Mouse (Mus musculus): ENCODE data around the gene Fcho2. TPM values are rescaled to one million over a fixed set of nuclear protein-coding genes. Genes with fewer than 3 reads are reported as not detected.
A peak's percentile ranks its signal among the peaks of the same experiment; 100 is the strongest.

The Fcho2 gene
- polyA plus RNA-seq, 1 experiment from 2014 or later: 43.1 TPM

- no peak overlapping the region for H3K9ac ChIP-seq
Measured at GRCm38 (mm10) chr13:98689605-98690290, 125.5 kb downstream of the Fcho2 start.

GRCm38 (mm10) chr13:98687931-98688330 lies 127.3 kb downstream of the Fcho2 start:
- no peak for ATAC-seq (ENCODE audit: borderline replicate concordance, extremely low read depth, low FRiP score, low TSS enrichment)
- 63% methylated on average over 9 of the region's 9 CpGs for WGBS
- no peak overlapping the region for H3K9ac ChIP-seq

More at GRCm38 (mm10) chr13:98689605-98690290, 125.5 kb downstream of the Fcho2 start:
- WGBS: 31% methylated on average over 11 of the region's 11 CpGs
- H3K4me1 ChIP-seq: peaks cover 8% of the 10 kb centered on the region
- peak overlapping the region; percentile 79 for H3K27ac ChIP-seq
- H3K27me3 ChIP-seq: peaks cover 9% of the 10 kb centered on the region; the same call in 1 of the 2 replicates
- H3K9me3 ChIP-seq: no peaks in the 10 kb centered on the region
- peak overlapping the region; percentile 2 for H3K4me3 ChIP-seq
- peak overlapping the region; percentile 35 for H3K4me2 ChIP-seq
- 0 out of 2 replicates have a peak, but pooled peaks cover 4% of the 10 kb centered on the region for H3K36me3 ChIP-seq
- no peak for ATAC-seq (ENCODE audit: borderline replicate concordance, extremely low read depth, low FRiP score, low TSS enrichment)

GRCm38 (mm10) chr13:98684144-98684900 lies 130.9 kb downstream of the Fcho2 start:
- no peaks in the 10 kb centered on the region for H3K27me3 ChIP-seq
- ATAC-seq (ENCODE audit: borderline replicate concordance, extremely low read depth, low FRiP score, low TSS enrichment): no peak
- no peak overlapping the region for H3K4me2 ChIP-seq
- H3K27ac ChIP-seq: 0 out of 2 replicates have a peak overlapping the region, but pooled peaks have one; percentile 29
- H3K9me3 ChIP-seq: no peaks in the 10 kb centered on the region
- WGBS: 58% methylated on average over 9 of the region's 9 CpGs
- H3K9ac ChIP-seq: no peak overlapping the region
- H3K4me3 ChIP-seq: no peak overlapping the region
- peaks cover 17% of the 10 kb centered on the region; the same call in 1 of the 2 replicates for H3K4me1 ChIP-seq
- H3K36me3 ChIP-seq: 0 out of 2 replicates have a peak, but pooled peaks cover 4% of the 10 kb centered on the region

More at GRCm38 (mm10) chr13:98687931-98688330, 127.3 kb downstream of the Fcho2 start:
- Histone ChIP-seq H3K4me3 (no peak overlapping the region), H3K4me1 (peaks cover 8% of the 10 kb centered on the region), H3K36me3 (0 out of 2 replicates have a peak, but pooled peaks cover 4% of the 10 kb centered on the region), H3K27ac (no peak overlapping the region), H3K4me2 (no peak overlapping the region), H3K27me3 (no peaks in the 10 kb centered on the region), H3K9me3 (no peaks in the 10 kb centered on the region)

DNA sequence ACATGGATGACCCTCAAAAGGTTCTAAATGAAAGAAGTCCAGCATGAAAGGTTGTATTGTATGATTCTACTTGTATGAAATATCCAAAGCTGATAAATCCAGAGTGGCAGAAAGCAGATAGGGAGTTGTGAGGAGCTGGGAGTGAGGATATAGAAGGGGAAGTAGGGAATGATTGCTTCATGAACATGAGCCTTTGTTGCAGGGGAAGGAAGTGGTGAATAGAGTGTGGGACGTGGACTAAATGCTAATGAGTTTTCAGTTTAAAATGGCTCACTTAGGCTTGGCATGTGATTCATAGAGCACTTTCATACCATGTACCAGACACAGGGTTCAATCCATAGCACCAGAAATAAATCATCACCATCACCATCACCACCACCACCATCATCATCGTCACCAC lies 131.8 kb downstream of the Fcho2 start:
- ATAC-seq (ENCODE audit: borderline replicate concordance, extremely low read depth, low FRiP score, low TSS enrichment): no peak
- no peaks in the 10 kb centered on the region for H3K9me3 ChIP-seq
- 0 out of 2 replicates have a peak, but pooled peaks cover 4% of the 10 kb centered on the region for H3K36me3 ChIP-seq
- WGBS: 88% methylated on average over 2 of the region's 2 CpGs
- peaks cover 17% of the 10 kb centered on the region; the same call in 1 of the 2 replicates for H3K4me1 ChIP-seq
- H3K9ac ChIP-seq: no peak overlapping the region
- H3K27me3 ChIP-seq: no peaks in the 10 kb centered on the region
- H3K4me3 ChIP-seq: no peak overlapping the region
- no peak overlapping the region for H3K27ac ChIP-seq
- no peak overlapping the region for H3K4me2 ChIP-seq

DNA sequence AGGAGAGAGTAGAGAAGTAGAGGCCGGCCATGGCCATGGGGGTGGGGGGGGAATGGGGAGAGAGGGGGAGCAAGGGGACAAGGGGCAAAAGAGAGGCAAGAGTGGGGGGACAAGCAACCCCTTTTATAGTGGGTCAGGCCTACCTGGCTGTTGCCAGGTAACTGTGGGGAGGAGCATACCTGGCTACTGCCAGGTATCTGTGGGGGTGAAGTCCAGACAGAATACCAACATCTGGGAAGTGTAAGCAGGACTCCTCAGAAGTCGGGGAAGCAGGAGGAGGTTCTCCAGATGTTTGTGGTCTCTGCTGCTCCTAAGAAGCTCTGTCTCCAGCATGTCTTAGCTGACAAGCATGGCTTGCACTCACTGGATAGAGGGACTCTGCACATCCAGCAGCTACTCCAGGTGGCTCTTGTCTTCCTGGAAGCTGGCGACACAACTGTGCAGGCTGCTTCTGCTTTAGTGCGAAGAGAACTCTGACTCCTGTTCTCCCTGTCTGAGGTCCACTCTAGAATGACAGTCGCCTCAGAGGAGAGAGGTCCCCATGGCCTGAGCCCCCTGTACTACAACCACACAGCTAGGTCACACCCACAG lies 134.7 kb downstream of the Fcho2 start:
- H3K9me3 ChIP-seq: no peaks in the 10 kb centered on the region
- H3K4me2 ChIP-seq: no peak overlapping the region
- no peak overlapping the region for H3K9ac ChIP-seq
- H3K27ac ChIP-seq: peak overlapping the region; percentile 37
- H3K36me3 ChIP-seq: no peaks in the 10 kb centered on the region
- ATAC-seq (ENCODE audit: borderline replicate concordance, extremely low read depth, low FRiP score, low TSS enrichment): no peak
- H3K4me1 ChIP-seq: peaks cover 17% of the 10 kb centered on the region; the same call in 1 of the 2 replicates
- H3K27me3 ChIP-seq: no peaks in the 10 kb centered on the region
- H3K4me3 ChIP-seq: no peak overlapping the region
- WGBS: 47% methylated on average over 5 of the region's 5 CpGs

DNA sequence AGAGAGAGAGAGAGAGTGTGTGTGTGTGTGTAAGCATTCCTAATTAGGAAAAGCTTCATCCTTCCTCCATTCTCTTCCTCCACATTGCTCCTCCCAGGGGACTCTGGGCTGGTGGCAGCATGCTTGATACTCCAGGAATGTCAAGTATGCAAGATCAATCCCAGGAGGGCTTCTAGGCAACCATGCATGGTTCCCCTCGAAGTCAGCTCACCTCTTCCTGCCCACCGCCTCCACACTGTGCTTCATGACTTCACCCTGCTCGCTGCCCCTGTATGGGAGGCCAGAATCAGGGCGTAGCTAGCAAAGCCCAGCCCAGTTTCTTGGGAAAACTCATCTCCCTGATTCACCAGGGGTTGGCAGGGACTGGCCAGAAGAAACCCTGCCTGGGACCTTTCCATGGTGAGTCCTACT lies 135.6 kb downstream of the Fcho2 start:
- ATAC-seq (ENCODE audit: borderline replicate concordance, extremely low read depth, low FRiP score, low TSS enrichment): 0 out of 2 replicates have a peak, but pooled peaks have one; percentile 34

GRCm38 (mm10) chr13:98679230-98679629 lies 136.0 kb downstream of the Fcho2 start:
- Histone ChIP-seq H3K4me2 (no peak overlapping the region), H3K9me3 (no peaks in the 10 kb centered on the region), H3K4me3 (no peak overlapping the region), H3K36me3 (no peaks in the 10 kb centered on the region), H3K9ac (no peak overlapping the region), H3K27me3 (no peaks in the 10 kb centered on the region), H3K27ac (no peak overlapping the region), H3K4me1 (peaks cover 17% of the 10 kb centered on the region; the same call in 1 of the 2 replicates)
- no peak for ATAC-seq (ENCODE audit: borderline replicate concordance, extremely low read depth, low FRiP score, low TSS enrichment)
- 88% methylated on average over 1 of the region's 1 CpGs for WGBS

More for the DNA sequence above, 135.6 kb downstream of the Fcho2 start:
- Histone ChIP-seq H3K4me1 (peaks cover 17% of the 10 kb centered on the region; the same call in 1 of the 2 replicates), H3K4me2 (no peak overlapping the region), H3K9ac (no peak overlapping the region), H3K36me3 (no peaks in the 10 kb centered on the region), H3K4me3 (no peak overlapping the region), H3K9me3 (no peaks in the 10 kb centered on the region), H3K27me3 (no peaks in the 10 kb centered on the region), H3K27ac (0 out of 2 replicates have a peak overlapping the region, but pooled peaks have one; percentile 11)
- WGBS: 21% methylated on average over 4 of the region's 4 CpGs

DNA sequence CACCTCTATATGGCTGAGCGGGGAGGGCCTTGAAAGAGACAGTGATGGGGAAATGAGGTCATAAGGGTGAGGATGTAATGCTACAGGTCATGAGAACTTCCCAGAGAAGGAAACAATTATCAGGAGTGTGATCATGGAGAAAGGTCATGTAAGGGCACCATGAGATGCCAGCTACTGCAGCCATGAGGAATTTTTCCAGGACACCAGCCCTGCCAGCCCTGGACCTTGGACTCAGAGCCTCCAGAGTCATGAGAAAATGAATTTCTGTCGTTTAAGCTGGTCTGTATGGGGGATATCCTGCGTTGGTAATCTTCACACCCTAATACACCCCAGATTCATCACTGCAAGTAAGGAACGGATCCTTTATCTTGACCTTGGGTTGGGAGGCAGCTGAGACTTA lies 141.3 kb downstream of the Fcho2 start:
- Histone ChIP-seq H3K36me3 (no peaks in the 10 kb centered on the region), H3K9ac (no peak overlapping the region), H3K27ac (no peak overlapping the region), H3K27me3 (no peaks in the 10 kb centered on the region), H3K4me2 (no peak overlapping the region), H3K4me3 (no peak overlapping the region), H3K4me1 (no peaks in the 10 kb centered on the region), H3K9me3 (no peaks in the 10 kb centered on the region)
- 49% methylated on average over 4 of the region's 4 CpGs for WGBS
- ATAC-seq (ENCODE audit: borderline replicate concordance, extremely low read depth, low FRiP score, low TSS enrichment): no peak

Other genes with a start within 250 kb of the Fcho2 start
- 0.09 TPM in 1 of 2 replicates, not detected in the other for gene Tmem174, start 178.0 kb downstream of the Fcho2 start, polyA plus RNA-seq (2015; fragmentation: Nextera tagmentation; extraction: Ambion mirVana)
- gene Tmem171, start 120.6 kb downstream of the Fcho2 start, polyA plus RNA-seq (2015; fragmentation: Nextera tagmentation; extraction: Ambion mirVana): 18.8 and 19.5 TPM in 2 replicates
- gene Tnpo1, start 110.9 kb upstream of the Fcho2 start, polyA plus RNA-seq (2015; fragmentation: Nextera tagmentation; extraction: Ambion mirVana): 61.9 and 62.1 TPM in 2 replicates
- not detected in 2 replicates for gene 1700024P04Rik, start 169.1 kb upstream of the Fcho2 start, polyA plus RNA-seq (2015; fragmentation: Nextera tagmentation; extraction: Ambion mirVana)